Mouse (Mus musculus): ENCODE data around the gene Gucy2c. TPM values are rescaled to one million over a fixed set of nuclear protein-coding genes. Genes with fewer than 3 reads are reported as not detected.

Gucy2c gene
- polyA plus RNA-seq, 1 experiment = not detected

DNA sequence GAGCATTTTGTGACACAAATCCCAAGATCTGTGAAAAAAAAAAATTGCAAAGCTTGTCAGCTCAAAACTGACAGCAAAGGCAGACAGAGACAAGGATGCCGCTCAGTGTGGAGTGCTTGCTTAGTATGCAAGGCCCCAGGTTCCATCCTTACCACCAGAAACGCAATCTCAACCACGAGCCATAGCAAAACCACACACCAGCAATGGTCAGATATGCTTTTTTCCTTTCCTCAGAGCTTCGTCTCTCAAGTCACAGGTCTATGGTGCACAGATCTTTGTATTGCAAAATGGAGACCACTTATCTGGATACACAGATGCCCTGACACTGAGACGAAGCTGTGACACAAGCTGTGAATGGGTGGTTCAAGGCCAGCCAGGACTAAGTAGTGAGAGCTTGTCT lies 91.0 kb downstream of the Gucy2c start:
- TF ChIP-seq GATA1 (IDR thresholded peaks at IDR 0.05; ENCODE audit: low read length) = no peak
- no peak for TF ChIP-seq TAL1 (IDR thresholded peaks at IDR 0.05; ENCODE audit: low read length)
- Histone ChIP-seq H3K9me3 (ENCODE audit: control insufficient read depth, low read length) (peaks cover 5% of the 10 kb centered on the region; the same call in 1 of the 2 replicates), H3K27me3 (ENCODE audit: control insufficient read depth) (no peaks in the 10 kb centered on the region), H3K36me3 (ENCODE audit: control insufficient read depth) (no peaks in the 10 kb centered on the region), H3K4me3 (replicated peaks) (no peak overlapping the region), H3K4me1 (ENCODE audit: control insufficient read depth) (no peaks in the 10 kb centered on the region)

GRCm38 (mm10) chr6:136689790-136690413 lies 91.7 kb downstream of the Gucy2c start:
- TF ChIP-seq TAL1 (IDR thresholded peaks at IDR 0.05; ENCODE audit: low read length) (no peak), GATA1 (IDR thresholded peaks at IDR 0.05; ENCODE audit: low read length) (no peak)
- Histone ChIP-seq H3K27me3 (ENCODE audit: control insufficient read depth) (no peaks in the 10 kb centered on the region), H3K9me3 (ENCODE audit: control insufficient read depth, low read length) (peaks cover 5% of the 10 kb centered on the region; the same call in 1 of the 2 replicates), H3K4me3 (replicated peaks) (no peak overlapping the region), H3K36me3 (ENCODE audit: control insufficient read depth) (no peaks in the 10 kb centered on the region), H3K4me1 (ENCODE audit: control insufficient read depth) (no peaks in the 10 kb centered on the region)

GRCm38 (mm10) chr6:136685433-136685832 lies 96.1 kb downstream of the Gucy2c start:
- H3K9me3 ChIP-seq (ENCODE audit: control insufficient read depth, low read length) = no peaks in the 10 kb centered on the region
- H3K36me3 ChIP-seq (ENCODE audit: control insufficient read depth) = no peaks in the 10 kb centered on the region
- H3K27me3 ChIP-seq (ENCODE audit: control insufficient read depth) = no peaks in the 10 kb centered on the region
- H3K4me1 ChIP-seq (ENCODE audit: control insufficient read depth) = no peaks in the 10 kb centered on the region
- TF ChIP-seq TAL1 (IDR thresholded peaks at IDR 0.05; ENCODE audit: low read length) (no peak), GATA1 (IDR thresholded peaks at IDR 0.05; ENCODE audit: low read length) (no peak)
- H3K4me3 ChIP-seq (replicated peaks) = no peak overlapping the region

DNA sequence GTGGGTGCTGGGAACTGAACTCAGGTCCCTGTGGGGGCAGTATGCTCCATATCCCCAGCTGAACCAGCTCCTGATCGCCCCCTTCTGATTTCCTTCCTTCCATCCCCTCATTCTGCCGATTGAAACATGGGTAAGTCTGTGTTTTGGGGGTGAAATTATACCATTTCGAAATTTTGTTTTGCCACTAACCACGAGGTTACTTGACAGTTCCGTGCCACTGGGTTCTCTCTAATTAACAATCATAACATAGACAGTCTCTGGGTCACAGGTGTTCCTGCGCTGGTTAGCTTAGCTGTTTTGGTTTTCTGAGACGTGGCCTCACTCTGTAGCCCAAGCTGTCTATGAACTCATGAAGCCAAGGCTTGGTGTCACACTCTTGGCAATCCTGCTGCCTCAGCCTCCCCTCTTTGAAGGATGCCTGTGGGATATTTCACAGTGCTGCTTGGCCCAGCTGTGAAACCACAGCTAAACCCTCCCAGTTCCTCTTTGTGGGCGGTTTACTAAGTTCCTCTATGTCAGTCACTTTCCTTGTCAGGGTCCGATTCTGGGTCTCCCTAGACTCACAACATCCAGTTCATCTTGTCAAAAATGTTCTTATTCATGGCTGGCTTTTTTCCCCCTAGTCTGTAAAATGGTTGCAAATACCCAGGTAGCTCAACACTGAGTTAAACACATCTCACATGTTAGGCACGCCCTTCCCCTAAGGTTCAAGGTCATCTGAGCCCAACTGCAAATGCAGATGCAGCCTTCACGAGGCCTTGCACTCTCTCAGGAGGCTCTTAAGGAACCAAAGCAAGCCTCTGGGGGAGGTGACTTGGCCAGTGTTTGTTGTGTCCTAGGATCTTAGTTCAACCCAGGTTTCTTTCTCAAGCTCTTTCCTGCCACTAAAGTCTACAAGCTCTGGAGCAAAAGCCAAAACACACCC lies 97.9 kb downstream of the Gucy2c start:
- TF ChIP-seq GATA1 (IDR thresholded peaks at IDR 0.05; ENCODE audit: low read length) (no peak), TAL1 (IDR thresholded peaks at IDR 0.05; ENCODE audit: low read length) (no peak)
- Histone ChIP-seq H3K27me3 (ENCODE audit: control insufficient read depth) (no peaks in the 10 kb centered on the region), H3K4me1 (ENCODE audit: control insufficient read depth) (no peaks in the 10 kb centered on the region), H3K4me3 (replicated peaks) (no peak overlapping the region), H3K36me3 (ENCODE audit: control insufficient read depth) (no peaks in the 10 kb centered on the region), H3K9me3 (ENCODE audit: control insufficient read depth, low read length) (no peaks in the 10 kb centered on the region)

GRCm38 (mm10) chr6:136679381-136679780 lies 102.2 kb downstream of the Gucy2c start:
- Histone ChIP-seq H3K36me3 (ENCODE audit: control insufficient read depth) (no peaks in the 10 kb centered on the region), H3K27me3 (ENCODE audit: control insufficient read depth) (no peaks in the 10 kb centered on the region), H3K4me1 (ENCODE audit: control insufficient read depth) (no peaks in the 10 kb centered on the region), H3K9me3 (ENCODE audit: control insufficient read depth, low read length) (no peaks in the 10 kb centered on the region), H3K4me3 (replicated peaks) (no peak overlapping the region)
- TF ChIP-seq TAL1 (IDR thresholded peaks at IDR 0.05; ENCODE audit: low read length) = no peak

DNA sequence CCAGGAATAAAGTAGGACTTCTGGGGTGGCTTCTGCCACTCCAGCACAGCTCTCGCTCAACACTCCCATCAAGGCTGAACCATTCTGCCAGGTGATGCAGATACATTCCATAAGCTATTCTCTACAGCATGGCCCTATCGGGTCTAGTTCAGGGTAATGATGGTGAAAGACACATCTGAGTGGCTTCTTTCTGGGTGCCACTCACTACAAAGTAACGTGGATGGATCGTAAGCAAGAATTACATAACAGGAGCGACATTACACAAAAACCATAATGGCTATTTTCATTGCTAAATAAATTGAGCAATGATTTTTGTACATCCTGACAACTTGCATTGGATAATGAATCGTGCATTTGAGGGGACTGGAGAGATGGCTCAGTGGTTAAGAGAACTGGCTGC lies 106.6 kb downstream of the Gucy2c start:
- Histone ChIP-seq H3K27me3 (ENCODE audit: control insufficient read depth) (no peaks in the 10 kb centered on the region), H3K4me1 (ENCODE audit: control insufficient read depth) (no peaks in the 10 kb centered on the region), H3K36me3 (ENCODE audit: control insufficient read depth) (no peaks in the 10 kb centered on the region), H3K4me3 (replicated peaks) (no peak overlapping the region), H3K9me3 (ENCODE audit: control insufficient read depth, low read length) (no peaks in the 10 kb centered on the region)
- TF ChIP-seq TAL1 (IDR thresholded peaks at IDR 0.05; ENCODE audit: low read length) (no peak), GATA1 (IDR thresholded peaks at IDR 0.05; ENCODE audit: low read length) (no peak)

GRCm38 (mm10) chr6:136672467-136672866 lies 109.1 kb downstream of the Gucy2c start:
- H3K4me3 ChIP-seq (replicated peaks) = no peak overlapping the region
- no peaks in the 10 kb centered on the region for H3K4me1 ChIP-seq (ENCODE audit: control insufficient read depth)
- H3K9me3 ChIP-seq (ENCODE audit: control insufficient read depth, low read length) = no peaks in the 10 kb centered on the region
- no peaks in the 10 kb centered on the region for H3K27me3 ChIP-seq (ENCODE audit: control insufficient read depth)
- H3K36me3 ChIP-seq (ENCODE audit: control insufficient read depth) = no peaks in the 10 kb centered on the region
- no peak for TF ChIP-seq TAL1 (IDR thresholded peaks at IDR 0.05; ENCODE audit: low read length)
- no peak for TF ChIP-seq GATA1 (IDR thresholded peaks at IDR 0.05; ENCODE audit: low read length)

- H3K9me3 ChIP-seq (ENCODE audit: control insufficient read depth, low read length) = no peaks in the 10 kb centered on the region
- no peaks in the 10 kb centered on the region for H3K4me1 ChIP-seq (ENCODE audit: control insufficient read depth)
- H3K27me3 ChIP-seq (ENCODE audit: control insufficient read depth) = no peaks in the 10 kb centered on the region
- H3K36me3 ChIP-seq (ENCODE audit: control insufficient read depth) = no peaks in the 10 kb centered on the region
- no peak for TF ChIP-seq GATA1 (IDR thresholded peaks at IDR 0.05; ENCODE audit: low read length)
- no peak overlapping the region for H3K4me3 ChIP-seq (replicated peaks)
Observed at GRCm38 (mm10) chr6:136669274-136669673, 112.3 kb downstream of the Gucy2c start.

DNA sequence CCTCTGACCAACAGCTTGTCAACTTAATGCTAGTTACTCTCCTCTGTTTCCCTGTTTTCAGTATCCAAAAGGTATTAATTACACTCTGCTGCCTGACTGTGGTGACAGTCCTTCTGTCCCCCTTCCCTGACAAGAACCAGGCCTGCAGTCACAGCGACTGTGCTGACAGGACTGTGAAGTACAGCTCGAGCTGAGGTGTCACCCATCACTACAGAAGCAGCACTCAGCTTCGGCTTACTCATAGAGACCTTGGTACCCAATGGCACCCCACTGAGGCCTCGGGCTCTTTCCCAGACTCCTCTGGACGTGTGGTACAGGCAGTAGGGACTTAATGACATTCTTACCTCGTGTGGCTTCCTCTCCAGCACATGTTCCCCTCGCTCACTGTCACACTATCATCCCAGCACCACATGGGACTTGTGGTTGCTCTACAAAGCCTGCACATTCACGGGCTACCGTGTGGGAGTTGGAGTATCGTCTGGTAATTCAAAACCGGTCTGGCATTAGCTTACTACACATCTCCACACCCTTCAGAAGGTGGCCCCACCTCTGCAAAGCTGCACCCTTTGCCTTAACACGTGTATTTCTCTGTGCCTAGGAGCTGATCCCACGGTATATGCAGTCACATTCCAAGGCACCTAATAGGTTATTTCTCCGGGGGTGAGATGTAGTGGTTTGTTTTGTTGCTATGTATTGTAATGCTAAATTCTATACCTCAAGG lies 113.1 kb downstream of the Gucy2c start:
- H3K4me3 ChIP-seq (replicated peaks) = no peak overlapping the region
- no peaks in the 10 kb centered on the region for H3K27me3 ChIP-seq (ENCODE audit: control insufficient read depth)
- H3K36me3 ChIP-seq (ENCODE audit: control insufficient read depth) = no peaks in the 10 kb centered on the region
- no peaks in the 10 kb centered on the region for H3K4me1 ChIP-seq (ENCODE audit: control insufficient read depth)
- no peak for TF ChIP-seq TAL1 (IDR thresholded peaks at IDR 0.05; ENCODE audit: low read length)
- no peak for TF ChIP-seq GATA1 (IDR thresholded peaks at IDR 0.05; ENCODE audit: low read length)
- H3K9me3 ChIP-seq (ENCODE audit: control insufficient read depth, low read length) = no peaks in the 10 kb centered on the region
